Mouse (Mus musculus): ENCODE data around the gene Angptl8. TPM values are rescaled to one million over a fixed set of nuclear protein-coding genes. Genes with fewer than 3 reads are reported as not detected.

The Angptl8 gene
- total RNA-seq, 2 experiments from 2014 or later: not detected

DNA sequence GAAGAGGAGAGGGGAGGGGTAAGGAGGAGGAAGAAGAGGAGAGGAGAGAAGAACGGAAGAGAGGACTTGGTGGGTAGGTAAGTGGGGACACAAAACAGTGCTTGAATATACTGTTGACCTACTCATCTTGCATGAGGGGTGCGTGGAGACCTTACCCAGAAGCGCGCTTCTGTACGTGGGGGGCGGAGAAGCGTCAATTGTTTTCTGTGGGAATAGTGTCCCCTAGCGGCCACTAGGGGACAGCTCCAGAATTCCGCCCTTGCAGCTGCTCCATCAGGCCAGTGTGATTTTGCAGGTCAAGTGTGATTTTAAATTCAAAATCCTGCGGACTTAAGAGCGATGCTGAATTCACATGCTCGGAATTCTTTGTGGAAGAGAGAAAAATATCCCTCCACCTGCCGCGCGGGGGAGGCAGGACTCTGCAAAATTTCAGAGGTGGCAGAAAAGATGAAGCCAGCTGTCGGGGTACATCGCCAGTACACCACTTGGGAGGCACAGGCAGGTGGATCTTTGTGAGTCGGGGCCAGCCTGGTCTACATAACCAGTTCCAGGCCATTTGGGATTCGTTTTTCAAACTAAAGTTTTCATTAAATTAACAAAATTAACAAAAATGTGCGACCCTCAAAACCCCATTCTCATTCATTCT lies 35.7 kb downstream of the Angptl8 start:
- peak; percentile 52 to 66 for DNase-seq (ENCODE audit: low spot score in 2 of 2)
- intact Hi-C loops (cut with DNase I): loop anchor here (2.0 to 10.0 kb wide), 2 partner anchors 30 to 266 kb away; no protein-coding TSS in a partner anchor

DNA sequence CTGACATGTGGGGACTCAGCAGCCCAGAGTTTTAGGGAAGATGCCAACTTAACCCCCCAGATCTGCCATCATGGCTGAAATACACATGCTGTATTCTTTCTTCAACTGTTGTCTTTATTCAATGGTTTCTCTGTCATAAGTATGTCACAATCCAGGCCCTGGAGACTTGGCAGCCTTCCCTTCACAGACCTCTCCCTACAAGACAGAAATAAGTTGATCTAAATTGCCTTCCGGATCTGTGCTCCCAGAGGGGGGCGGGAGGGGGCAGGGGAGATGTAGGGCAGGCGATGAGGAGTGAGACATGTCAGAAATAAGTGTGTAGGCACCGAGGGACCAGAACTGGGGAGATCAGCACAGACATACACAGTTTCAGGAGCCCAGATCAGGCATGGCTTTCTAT lies 36.9 kb downstream of the Angptl8 start:
- intact Hi-C loops (cut with DNase I): loop anchor here (10.0 kb wide), 1 partner anchor 267 kb away; no protein-coding TSS in a partner anchor
- no peak for DNase-seq (ENCODE audit: low spot score in 2 of 2)

DNA sequence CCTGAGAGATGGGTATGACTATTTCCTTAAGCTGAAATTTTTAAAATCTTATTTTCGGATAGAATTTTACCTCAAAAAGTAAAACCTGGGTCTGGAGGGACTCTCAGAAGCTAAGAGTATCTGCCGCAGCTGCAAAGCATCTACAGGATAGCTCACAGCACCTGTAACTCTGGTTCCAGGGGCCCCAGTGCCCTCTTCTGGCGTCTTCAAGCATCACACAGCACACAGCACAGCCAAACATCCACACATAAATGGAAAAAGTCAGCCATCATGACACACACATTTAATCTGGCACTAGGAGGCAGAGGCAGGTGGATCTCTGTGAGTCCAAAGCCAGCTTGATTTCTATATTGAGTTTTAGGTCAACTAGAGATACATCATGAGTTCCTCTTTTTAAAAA lies 41.3 kb downstream of the Angptl8 start:
- intact Hi-C loops (cut with DNase I): loop anchor here (10.0 kb wide), 1 partner anchor 272 kb away; no protein-coding TSS in a partner anchor
- DNase-seq (ENCODE audit: low spot score in 2 of 2): no peak

Small RNAs within 50 kb of the gene (microRNA-seq; reads per million reads assigned to microRNA genes)
- gene Mir7083: 9.8 to 12.1 reads per million in 2 experiments

Other genes starting within 250 kb of the Angptl8 start
- gene Timm29, start 242.8 kb upstream of the Angptl8 start, total RNA-seq (2021): 10 to 100 TPM; 43.9 to 46.0 TPM
- gene Yipf2, start 242.7 kb upstream of the Angptl8 start, total RNA-seq (2021): 10 to 100 TPM; 17.5 to 19.2 TPM
- 100 to 1,000 TPM; 129 TPM for gene Smarca4, start 219.3 kb upstream of the Angptl8 start, total RNA-seq (2021)
- 10 to 100 TPM; 13.5 to 16.7 TPM for gene Ldlr, start 112.0 kb upstream of the Angptl8 start, total RNA-seq (2021)
- gene Spc24, start 75.2 kb upstream of the Angptl8 start, total RNA-seq (2021): 1 to 10 TPM; 2.6 to 2.7 TPM
- gene Kank2, start 36.8 kb upstream of the Angptl8 start, total RNA-seq (2021): 1 to 10 TPM; 7.4 to 7.6 TPM
- 10 to 100 TPM; 18.5 to 22.6 TPM for gene Dock6, start 17.1 kb downstream of the Angptl8 start, total RNA-seq (2021)
- gene Rab3d, start 82.7 kb downstream of the Angptl8 start, total RNA-seq (2021): 10 to 100 TPM; 17.5 to 24.8 TPM
- 10 to 100 TPM; 12.5 to 14.7 TPM for gene Ccdc159, start 92.0 kb downstream of the Angptl8 start, total RNA-seq (2021)
- 10 to 100 TPM; 28.0 to 33.5 TPM for gene Tmem205, start 92.0 kb downstream of the Angptl8 start, total RNA-seq (2021)
- 100 to 1,000 TPM; 262 to 263 TPM for gene Plppr2, start 101.5 kb downstream of the Angptl8 start, total RNA-seq (2021)
- 10 to 100 TPM; 14.4 to 15.0 TPM for gene Swsap1, start 120.2 kb downstream of the Angptl8 start, total RNA-seq (2021)
- gene Epor, start 128.0 kb downstream of the Angptl8 start, total RNA-seq (2021): 1 to 10 TPM; 1.4 to 3.4 TPM
- gene Rgl3, start 153.9 kb downstream of the Angptl8 start, total RNA-seq (2021): 1 to 10 TPM; 1.7 to 2.4 TPM
- gene Ccdc151, start 167.1 kb downstream of the Angptl8 start, total RNA-seq (2021): 1 to 10 TPM; 7.3 to 7.7 TPM
- 100 to 1,000 TPM in 1 of 2 experiments, 10 to 100 TPM in 1; 98.9 to 102 TPM for gene Prkcsh, start 167.3 kb downstream of the Angptl8 start, total RNA-seq (2021)
- 100 to 1,000 TPM; 155 to 168 TPM for gene Elavl3, start 216.5 kb downstream of the Angptl8 start, total RNA-seq (2021)
- gene Gm49318, start 235.7 kb downstream of the Angptl8 start, total RNA-seq (2021): 1 to 10 TPM; 1.4 to 3.7 TPM
- gene Zfp653, start 235.9 kb downstream of the Angptl8 start, total RNA-seq (2021): 10 to 100 TPM; 19.0 to 21.6 TPM
- 10 to 100 TPM; 41.5 to 43.2 TPM for gene Ecsit, start 249.9 kb downstream of the Angptl8 start, total RNA-seq (2021)

Data from left cerebral cortex, postnatal 14 days (tissue).